Mouse (Mus musculus): ENCODE data around the gene Mtfmt.

DNA sequence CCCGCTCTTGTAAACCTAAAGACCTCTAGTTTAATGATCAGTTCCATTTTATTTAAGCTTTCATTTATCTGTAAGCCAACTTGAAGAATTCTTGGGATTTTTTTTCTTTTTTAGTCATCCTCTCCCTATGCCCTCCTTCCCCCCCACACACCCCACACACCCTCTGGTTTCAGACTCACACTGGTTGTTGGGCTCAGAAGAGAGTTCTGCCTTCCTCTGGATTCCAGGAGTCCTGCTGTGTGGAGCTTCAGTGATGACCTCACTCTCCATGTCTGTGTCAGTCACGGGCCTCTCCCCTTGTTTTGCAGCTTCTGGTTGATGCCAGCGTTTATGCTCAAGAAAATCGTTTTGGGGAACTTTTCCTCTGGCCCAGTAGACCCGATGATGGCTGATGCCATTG is 44.5 kb downstream of the Mtfmt start:
- TF ChIP-seq CTCF (IDR thresholded peaks at IDR 0.05) (no peak), EP300 (IDR thresholded peaks at IDR 0.05; ENCODE audit: insufficient read depth, low read depth, low read length) (no peak), POLR2A (IDR thresholded peaks at IDR 0.05; ENCODE audit: insufficient read depth, low read depth, low read length) (no peak)

All from heart, adult 2 months (tissue).